ENCODE assay signal across 27 mouse cellular contexts in the genomic region with DNA sequence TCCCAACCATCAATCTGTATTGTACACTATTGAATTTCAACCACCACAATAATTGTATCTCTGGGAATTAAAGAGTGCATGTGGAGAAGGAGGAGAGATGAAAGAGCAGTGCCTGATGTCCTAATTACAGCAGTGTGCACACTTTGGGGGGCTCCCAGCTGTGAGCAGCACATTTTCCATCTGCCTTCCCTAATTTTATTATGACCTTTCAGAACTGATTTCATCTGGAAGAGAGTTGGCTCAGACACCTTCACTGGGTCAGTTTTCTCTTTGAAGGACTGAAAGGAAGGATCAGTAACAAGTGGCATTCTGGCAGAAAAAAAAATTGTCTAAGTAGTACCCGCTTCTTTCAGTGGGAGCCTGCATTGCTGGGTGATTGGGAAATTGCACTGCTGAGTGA.
"Had no signal": no experiment of that assay in that cellular context is flagged by ENCODE, and none has a peak within 500 bp of the region (broad histone marks: within the 10 kb centered on the region; RNA-seq: fewer than 3 reads in every experiment).

No protein-coding gene starts in this region.

- H3K27me3 ChIP-seq: liver, embryonic 12.5 days; liver, embryonic 15.5 days; lung, embryonic 15.5 days; megakaryocyte, embryonic 14.5 days; midbrain, embryonic 13.5 days; neural tube, embryonic 13.5 days had no signal

- H3K9me3 ChIP-seq: limb, embryonic 10.5 days; limb, embryonic 13.5 days; liver, embryonic 12.5 days; liver, embryonic 15.5 days; lung, embryonic 15.5 days; midbrain, embryonic 10.5 days; midbrain, embryonic 13.5 days; neural tube, embryonic 13.5 days had no signal

- H3K27ac ChIP-seq: kidney, postnatal 0 days; layer of hippocampus, adult 2 months; left cerebral cortex, adult 2 months; limb, embryonic 10.5 days; limb, embryonic 13.5 days; liver, embryonic 12.5 days; liver, embryonic 15.5 days; lung, embryonic 15.5 days; midbrain, embryonic 10.5 days; midbrain, embryonic 13.5 days; neural tube, embryonic 13.5 days; stomach, postnatal 0 days had no signal

- H3K4me1 ChIP-seq: liver, embryonic 12.5 days; liver, embryonic 15.5 days; lung, embryonic 15.5 days; megakaryocyte, embryonic 14.5 days had no signal

- ATAC-seq: liver, embryonic 12.5 days; midbrain, embryonic 13.5 days; midbrain, embryonic 16.5 days had no signal

- DNase-seq: kidney, postnatal 25 days; layer of hippocampus, postnatal 36 days; liver; lung, adult 18-20 months; lung, postnatal 10 days; lung, postnatal 36 days; right cerebral cortex, adult 18-20 months; right cerebral cortex, postnatal 14 days; right cerebral cortex, postnatal 4 days; thymus, adult 2 months; thymus, postnatal 14 days; thymus, postnatal 4 days had no signal

- H3K4me3 ChIP-seq: layer of hippocampus, adult 2 months; left cerebral cortex, adult 2 months; limb, embryonic 10.5 days; limb, embryonic 13.5 days; liver, embryonic 12.5 days; liver, embryonic 15.5 days; lung, embryonic 15.5 days; megakaryocyte, embryonic 14.5 days; midbrain, embryonic 10.5 days; midbrain, embryonic 13.5 days; myocyte; neural tube, embryonic 13.5 days had no signal

- H3K4me2 ChIP-seq: limb, embryonic 13.5 days; liver, embryonic 12.5 days; liver, embryonic 15.5 days; lung, embryonic 15.5 days; midbrain, embryonic 13.5 days; neural tube, embryonic 13.5 days had no signal

- H3K36me3 ChIP-seq: limb, embryonic 10.5 days; limb, embryonic 13.5 days; liver, embryonic 12.5 days; liver, embryonic 15.5 days; lung, embryonic 15.5 days; midbrain, embryonic 10.5 days; midbrain, embryonic 13.5 days; neural tube, embryonic 13.5 days had no signal

- H3K9ac ChIP-seq: limb, embryonic 13.5 days; liver, embryonic 12.5 days; liver, embryonic 15.5 days; lung, embryonic 15.5 days; midbrain, embryonic 13.5 days; neural tube, embryonic 13.5 days had no signal
